Mouse (Mus musculus) liver, embryonic 14.5 days (tissue): Measurements from ENCODE around the gene C2cd5. TPM values are rescaled to one million over a fixed set of nuclear protein-coding genes. Genes with fewer than 3 reads are reported as not detected.
"Not testable (repeated sequence)": the region's sequence is repeated elsewhere in the genome, so short reads cannot be mapped to it uniquely, and the experiment has no call there.

Experiments
- ATAC-seq: fragments of 200-750 bp; cut with Nextera tagmentation; 2 replicates; pipeline ENCODE4 v1.8.0; 2017; ENCODE audit warnings: moderate number of reproducible peaks, mild to moderate bottlenecking, moderate library complexity; ENCODE audit not compliant: insufficient read depth
- DNase-seq, 3 experiments: peaks; one replicate each; pipeline ENCODE4 v3.0.0-alpha.2; 2012 to 2013; ENCODE audit warnings: low read depth in 3 of 3, low spot score in 3 of 3
- H3K27ac ChIP-seq: fragments of 300-500 bp; sonication (generic); 2 replicates; pipeline ENCODE4 v1.5.1; 2014; ENCODE audit warnings: moderate library complexity, mild to moderate bottlenecking, control low read depth, inconsistent platforms
- H3K27me3 ChIP-seq: fragments of 300-500 bp; sonication (generic); 2 replicates; pipeline ENCODE4 v1.6.1; 2014; ENCODE audit warnings: mild to moderate bottlenecking, low read length, moderate library complexity; ENCODE audit not compliant: control insufficient read depth, insufficient read depth
- H3K36me3 ChIP-seq: fragments of 300-500 bp; sonication (generic); replicated peaks from 2 replicates; pipeline ENCODE4 v1.6.1; 2014; ENCODE audit warnings: low read depth; ENCODE audit not compliant: control insufficient read depth, insufficient read depth
- H3K4me1 ChIP-seq, 2 experiments: fragments of 200-500 bp in 1 of 2; fragments of 300-500 bp in 1 of 2; sonication (generic) in 1 of 2; replicated peaks; 2 replicates each; pipeline ENCODE4 v1.6.1; 2012 to 2014; ENCODE audit warnings: antibody characterized with exemption in 1 of 2, inconsistent platforms in 1 of 2, low read length in 1 of 2; ENCODE audit not compliant: control insufficient read depth in 2 of 2, insufficient read depth in 2 of 2
- H3K4me2 ChIP-seq: fragments of 300-500 bp; sonication (generic); 2 replicates; pipeline ENCODE4 v1.6.1; 2014; ENCODE audit warnings: low read depth, mild to moderate bottlenecking, control low read depth, moderate library complexity
- H3K4me3 ChIP-seq, 2 experiments: fragments of 200-500 bp in 1 of 2; fragments of 300-500 bp in 1 of 2; sonication (generic) in 1 of 2; 2 replicates each; pipeline ENCODE4 v1.5.1; 2012 to 2014; ENCODE audit warnings: low read depth in 2 of 2, low read length in 2 of 2, mild to moderate bottlenecking in 2 of 2, control low read depth in 1 of 2, inconsistent platforms in 1 of 2, moderate library complexity in 1 of 2; ENCODE audit not compliant: insufficient read depth in 1 of 2
- H3K9ac ChIP-seq: fragments of 300-500 bp; sonication (generic); replicated peaks from 2 replicates; pipeline ENCODE4 v1.6.1; 2014; ENCODE audit warnings: mild to moderate bottlenecking, control low read depth, moderate library complexity
- H3K9me3 ChIP-seq: fragments of 300-500 bp; sonication (generic); 2 replicates; pipeline ENCODE4 v1.6.1; 2016; ENCODE audit warnings: low read length, mixed read lengths; ENCODE audit not compliant: control insufficient read depth
- CTCF ChIP-seq: IDR thresholded peaks from 2 replicates; pipeline ENCODE4 v1.5.1; 2016; ENCODE audit warnings: antibody characterized with exemption, low read depth, control low read depth
- EP300 ChIP-seq: IDR thresholded peaks from 2 replicates; pipeline ENCODE4 v1.6.1; 2016; ENCODE audit warnings: antibody characterized with exemption, low read depth
- WGBS: fragments of 180-500 bp; shearing (Covaris S2); extraction: QIAGEN DNeasy Blood & Tissue Kit; methylation state at CpG from one replicate; pipeline ENCODE4 v1.1.7; 2014; ENCODE audit not compliant: insufficient replicate concordance; 5-methylcytosine and 5-hydroxymethylcytosine counted together
- polyA plus RNA-seq, 2 experiments: library from polyadenylated mRNA; depleted of rRNA in 1 of 2; stranded (reverse) in 1 of 2; unstranded in 1 of 2; fragments of >200 nt; fragmentation: Nextera tagmentation in 1 of 2; extraction: Ambion mirVana in 1 of 2; gene quantifications; 2 replicates each; pipeline versions ENCODE4 v1.2.1 to v1.2.3; 2012 to 2014

The C2cd5 gene
- polyA plus RNA-seq, 2 experiments, result 14.1 to 16.5 TPM

GRCm38 (mm10) chr6:143020647-143021046, 79.3 kb downstream of the C2cd5 start:
- no peak overlapping the region for H3K4me3 ChIP-seq
- TF ChIP-seq EP300 (no peak), CTCF (peak; percentile 69)
- no peaks in the 10 kb centered on the region for H3K4me1 ChIP-seq
- H3K4me2 ChIP-seq, result no peak overlapping the region
- H3K9ac ChIP-seq, result no peak overlapping the region
- H3K27ac ChIP-seq, result no peak overlapping the region
- H3K27me3 ChIP-seq, result no peaks in the 10 kb centered on the region
- H3K36me3 ChIP-seq, result no peaks in the 10 kb centered on the region; the same call in 1 of the 2 replicates
- WGBS, result 53% methylated on average over 5 of the region's 5 CpGs
- H3K9me3 ChIP-seq, result no peaks in the 10 kb centered on the region
- DNase-seq (peak; percentile 14 to 36 (median 29)), ATAC-seq (no peak; the same call in 1 of the 2 replicates)

GRCm38 (mm10) chr6:143020146-143020545, 79.8 kb downstream of the C2cd5 start:
- no peak for DNase-seq
- 85% methylated on average over 4 of the region's 4 CpGs for WGBS
- no peak for ATAC-seq

GRCm38 (mm10) chr6:143012513-143013215, 87.3 kb downstream of the C2cd5 start:
- ATAC-seq, result no peak
- H3K27me3 ChIP-seq, result no peaks in the 10 kb centered on the region
- no peak overlapping the region for H3K27ac ChIP-seq
- H3K36me3 ChIP-seq, result peaks cover 7% of the 10 kb centered on the region
- no peaks in the 10 kb centered on the region for H3K9me3 ChIP-seq
- H3K4me1 ChIP-seq, result no peaks in the 10 kb centered on the region
- no peak overlapping the region for H3K4me3 ChIP-seq
- WGBS, result 81% methylated on average over 15 of the region's 15 CpGs
- DNase-seq, result no peak
- TF ChIP-seq EP300 (no peak), CTCF (no peak)
- no peak overlapping the region for H3K9ac ChIP-seq
- no peak overlapping the region for H3K4me2 ChIP-seq

More at GRCm38 (mm10) chr6:143020146-143020545, 79.8 kb downstream of the C2cd5 start:
- Histone ChIP-seq H3K27me3 (no peaks in the 10 kb centered on the region), H3K9me3 (no peaks in the 10 kb centered on the region), H3K4me3 (no peak overlapping the region), H3K4me2 (no peak overlapping the region), H3K36me3 (no peaks in the 10 kb centered on the region; the same call in 1 of the 2 replicates), H3K27ac (no peak overlapping the region), H3K4me1 (no peaks in the 10 kb centered on the region), H3K9ac (no peak overlapping the region)
- TF ChIP-seq CTCF, result no peak
- TF ChIP-seq EP300, result no peak

GRCm38 (mm10) chr6:143008865-143009264, 91.1 kb downstream of the C2cd5 start:
- no peaks in the 10 kb centered on the region for H3K27me3 ChIP-seq
- no peaks in the 10 kb centered on the region for H3K9me3 ChIP-seq
- peaks cover 7% of the 10 kb centered on the region for H3K36me3 ChIP-seq
- no peak overlapping the region for H3K4me2 ChIP-seq
- no peak overlapping the region for H3K27ac ChIP-seq
- H3K4me3 ChIP-seq, result no peak overlapping the region
- TF ChIP-seq CTCF (no peak), EP300 (no peak)
- DNase-seq (no peak), ATAC-seq (no peak)
- H3K4me1 ChIP-seq, result no peaks in the 10 kb centered on the region
- no peak overlapping the region for H3K9ac ChIP-seq
- WGBS, result 73% methylated on average over 5 of the region's 5 CpGs

GRCm38 (mm10) chr6:143005209-143005608, 94.7 kb downstream of the C2cd5 start:
- H3K9ac ChIP-seq, H3K9me3 ChIP-seq, DNase-seq, H3K4me2 ChIP-seq, H3K4me3 ChIP-seq, ATAC-seq, H3K27me3 ChIP-seq, H3K4me1 ChIP-seq, H3K27ac ChIP-seq, H3K36me3 ChIP-seq: not testable (repeated sequence)
- WGBS, result 75% methylated on average over 9 of the region's 9 CpGs
